Mouse (Mus musculus) midbrain, embryonic 13.5 days (tissue): Measurements from ENCODE around the gene Rec8. TPM values are rescaled to one million over a fixed set of nuclear protein-coding genes. Genes with fewer than 3 reads are reported as not detected.
A peak's percentile ranks its signal among the peaks of the same experiment; 100 is the strongest.

Experiments used
- ATAC-seq: fragments of 200-750 bp; cut with Nextera tagmentation; 2 replicates; pipeline ENCODE4 v1.8.0; 2017; ENCODE audit warnings: mild to moderate bottlenecking, moderate TSS enrichment, moderate library complexity
- H3K27ac ChIP-seq: fragments of 300-500 bp; sonication (generic); 2 replicates; pipeline ENCODE4 v1.5.1; 2015; ENCODE audit warnings: inconsistent platforms, mild to moderate bottlenecking, moderate library complexity
- H3K27me3 ChIP-seq: fragments of 300-500 bp; sonication (generic); 2 replicates; pipeline ENCODE4 v1.6.1; 2015; ENCODE audit warnings: mild to moderate bottlenecking, inconsistent platforms
- H3K36me3 ChIP-seq: fragments of 300-500 bp; sonication (generic); 2 replicates; pipeline ENCODE4 v1.6.1; 2015; ENCODE audit warnings: mild to moderate bottlenecking, inconsistent platforms
- H3K4me1 ChIP-seq: fragments of 300-500 bp; sonication (generic); replicated peaks from 2 replicates; pipeline ENCODE4 v1.6.1; 2015; ENCODE audit warnings: inconsistent platforms
- H3K4me2 ChIP-seq: fragments of 300-500 bp; sonication (generic); replicated peaks from 2 replicates; pipeline ENCODE4 v1.6.1; 2015; ENCODE audit warnings: moderate library complexity, mild to moderate bottlenecking, inconsistent platforms
- H3K4me3 ChIP-seq: fragments of 300-500 bp; sonication (generic); replicated peaks from 2 replicates; pipeline ENCODE4 v1.5.1; 2015; ENCODE audit warnings: mild to moderate bottlenecking, inconsistent platforms
- H3K9ac ChIP-seq: fragments of 300-500 bp; sonication (generic); replicated peaks from 2 replicates; pipeline ENCODE4 v1.6.1; 2015; ENCODE audit warnings: mild to moderate bottlenecking, inconsistent platforms
- H3K9me3 ChIP-seq: fragments of 300-500 bp; sonication (generic); 2 replicates; pipeline ENCODE4 v1.6.1; 2016; ENCODE audit warnings: mild to moderate bottlenecking, inconsistent platforms
- WGBS: fragments of 180-500 bp; shearing (Covaris S2); methylation state at CpG from one replicate; pipeline ENCODE4 v1.1.7; 2015; 5-methylcytosine and 5-hydroxymethylcytosine counted together
- polyA plus RNA-seq: library from polyadenylated mRNA; unstranded; fragments of >200 nt; fragmentation: Nextera tagmentation; extraction: Ambion mirVana; gene quantifications from 2 replicates; pipeline ENCODE4 v1.2.1, GENCODE M21; 2015

The Rec8 gene
- polyA plus RNA-seq, 1 experiment from 2014 or later = 7.3 TPM

GRCm38 (mm10) chr14:55628077-55628827 is 10.4 kb downstream of the Rec8 start:
- 94% methylated on average over 27 of the region's 27 CpGs for WGBS
- Histone ChIP-seq H3K9me3 (no peaks in the 10 kb centered on the region), H3K27ac (no peak overlapping the region), H3K9ac (no peak overlapping the region), H3K4me3 (no peak overlapping the region), H3K4me1 (no peaks in the 10 kb centered on the region), H3K27me3 (no peaks in the 10 kb centered on the region), H3K4me2 (no peak overlapping the region), H3K36me3 (peaks cover 100% of the 10 kb centered on the region)
- no peak for ATAC-seq

GRCm38 (mm10) chr14:55629312-55629711 is 11.5 kb downstream of the Rec8 start:
- ATAC-seq = no peak

GRCm38 (mm10) chr14:55634874-55635522 is 17.2 kb downstream of the Rec8 start:
- Histone ChIP-seq H3K4me3 (peak overlapping the region; percentile 70), H3K9me3 (no peaks in the 10 kb centered on the region), H3K9ac (peak overlapping the region; percentile 80), H3K27ac (peak overlapping the region; percentile 78), H3K27me3 (no peaks in the 10 kb centered on the region), H3K4me1 (peaks cover 20% of the 10 kb centered on the region), H3K4me2 (peak overlapping the region; percentile 95), H3K36me3 (peaks cover 76% of the 10 kb centered on the region)
- ATAC-seq = peak; percentile 90
- 4% methylated on average over 23 of the region's 23 CpGs for WGBS

More at GRCm38 (mm10) chr14:55629312-55629711, 11.5 kb downstream of the Rec8 start:
- Histone ChIP-seq H3K27me3 (no peaks in the 10 kb centered on the region), H3K9ac (no peak overlapping the region), H3K9me3 (no peaks in the 10 kb centered on the region), H3K27ac (no peak overlapping the region), H3K4me2 (no peak overlapping the region), H3K4me1 (peaks cover 5% of the 10 kb centered on the region), H3K36me3 (peaks cover 99% of the 10 kb centered on the region), H3K4me3 (no peak overlapping the region)
- WGBS = 49% methylated on average over 5 of the region's 5 CpGs

GRCm38 (mm10) chr14:55635523-55636007 is 17.7 kb downstream of the Rec8 start, which contains the start of gene Ipo4:
Gene Ipo4 (minus strand): TSS chr14:55635957.
- Histone ChIP-seq H3K27ac (peak within 1 kb of the TSS; percentile 78), H3K27me3 (no peaks in the 10 kb centered on the region), H3K36me3 (peaks cover 76% of the 10 kb centered on the region), H3K4me3 (peak within 1 kb of the TSS; percentile 70), H3K4me1 (peaks cover 20% of the 10 kb centered on the region), H3K9me3 (no peaks in the 10 kb centered on the region), H3K9ac (peak within 1 kb of the TSS; percentile 80), H3K4me2 (peak within 1 kb of the TSS; percentile 95)
- 2% methylated on average over 33 of the region's 33 CpGs for WGBS
- peak; percentile 93 for ATAC-seq

- Histone ChIP-seq H3K27me3 (no peaks in the 10 kb centered on the region), H3K36me3 (peaks cover 61% of the 10 kb centered on the region), H3K4me2 (no peak within 1 kb of the TSS), H3K4me1 (peaks cover 30% of the 10 kb centered on the region), H3K27ac (no peak within 1 kb of the TSS), H3K4me3 (no peak within 1 kb of the TSS), H3K9me3 (no peaks in the 10 kb centered on the region), H3K9ac (no peak within 1 kb of the TSS)
- WGBS = 98% methylated on average over 9 of the region's 9 CpGs
- ATAC-seq = no peak
Observed at GRCm38 (mm10) chr14:55637795-55638194, 20.0 kb downstream of the Rec8 start, which contains the start of gene Gm49378. Gene Gm49378 (minus strand): TSS chr14:55637895.

- Histone ChIP-seq H3K9ac (no peak overlapping the region), H3K36me3 (peaks cover 48% of the 10 kb centered on the region), H3K27me3 (no peaks in the 10 kb centered on the region), H3K4me3 (no peak overlapping the region), H3K9me3 (no peaks in the 10 kb centered on the region), H3K4me2 (no peak overlapping the region), H3K27ac (no peak overlapping the region), H3K4me1 (peaks cover 32% of the 10 kb centered on the region)
- WGBS = 95% methylated on average over 14 of the region's 14 CpGs
- ATAC-seq = no peak
Observed at GRCm38 (mm10) chr14:55640816-55641215, 23.0 kb downstream of the Rec8 start.

GRCm38 (mm10) chr14:55641291-55641690 is 23.5 kb downstream of the Rec8 start:
- Histone ChIP-seq H3K4me2 (no peak overlapping the region), H3K9me3 (no peaks in the 10 kb centered on the region), H3K36me3 (peaks cover 48% of the 10 kb centered on the region), H3K9ac (no peak overlapping the region), H3K27ac (no peak overlapping the region), H3K4me1 (peaks cover 28% of the 10 kb centered on the region), H3K4me3 (no peak overlapping the region), H3K27me3 (no peaks in the 10 kb centered on the region)
- ATAC-seq = no peak
- 97% methylated on average over 13 of the region's 13 CpGs for WGBS

- Histone ChIP-seq H3K4me3 (peak overlapping the region; percentile 96), H3K4me2 (peak overlapping the region; percentile 90), H3K27ac (peak overlapping the region; percentile 97), H3K9ac (peak overlapping the region; percentile 95), H3K9me3 (no peaks in the 10 kb centered on the region), H3K36me3 (peaks cover 40% of the 10 kb centered on the region), H3K4me1 (peaks cover 26% of the 10 kb centered on the region), H3K27me3 (no peaks in the 10 kb centered on the region)
- ATAC-seq = peak; percentile 69
- 27% methylated on average over 8 of the region's 8 CpGs for WGBS
Observed at GRCm38 (mm10) chr14:55642679-55643059, 24.8 kb downstream of the Rec8 start.

GRCm38 (mm10) chr14:55643060-55643907 is 25.4 kb downstream of the Rec8 start, which contains the start of gene Tm9sf1:
Gene Tm9sf1 (minus strand): TSS chr14:55643806.
- WGBS = under 1% methylated on average over 87 of the region's 89 CpGs
- Histone ChIP-seq H3K9ac (peak within 1 kb of the TSS; percentile 95), H3K27ac (peak within 1 kb of the TSS; percentile 97), H3K27me3 (no peaks in the 10 kb centered on the region), H3K4me1 (peaks cover 26% of the 10 kb centered on the region), H3K4me3 (peak within 1 kb of the TSS; percentile 96), H3K9me3 (no peaks in the 10 kb centered on the region), H3K36me3 (peaks cover 34% of the 10 kb centered on the region), H3K4me2 (peak within 1 kb of the TSS; percentile 90)
- ATAC-seq = peak; percentile 93

GRCm38 (mm10) chr14:55644261-55644888 is 26.5 kb downstream of the Rec8 start:
- Histone ChIP-seq H3K9ac (peak overlapping the region; percentile 95), H3K27ac (no peak overlapping the region), H3K27me3 (no peaks in the 10 kb centered on the region), H3K4me3 (peak overlapping the region; percentile 96), H3K9me3 (no peaks in the 10 kb centered on the region), H3K36me3 (peaks cover 24% of the 10 kb centered on the region), H3K4me2 (peak overlapping the region; percentile 90), H3K4me1 (peaks cover 26% of the 10 kb centered on the region)
- ATAC-seq = no peak
- WGBS = 37% methylated on average over 17 of the region's 17 CpGs

GRCm38 (mm10) chr14:55649884-55650283 is 32.0 kb downstream of the Rec8 start, which contains the start of gene Tssk4:
Gene Tssk4 (plus strand): TSS chr14:55650184.
- no peak for ATAC-seq
- Histone ChIP-seq H3K9ac (no peak within 1 kb of the TSS), H3K4me3 (no peak within 1 kb of the TSS), H3K4me1 (peaks cover 5% of the 10 kb centered on the region), H3K27ac (no peak within 1 kb of the TSS), H3K9me3 (no peaks in the 10 kb centered on the region), H3K4me2 (no peak within 1 kb of the TSS), H3K36me3 (peaks cover 6% of the 10 kb centered on the region; the same call in 1 of the 2 replicates), H3K27me3 (no peaks in the 10 kb centered on the region)
- WGBS = 95% methylated on average over 2 of the region's 2 CpGs
